Mouse (Mus musculus) E14TG2a.4 (cell line): Measurements from ENCODE around the gene Zfyve26.

ENCODE experiments used
- CTCF ChIP-seq: conservative IDR thresholded peaks from 2 replicates; pipeline ENCODE4 v1.5.1; 2014; ENCODE audit warnings: low read length
- NANOG ChIP-seq: IDR thresholded peaks from 2 replicates; pipeline ENCODE4 v1.6.1; 2014; ENCODE audit warnings: borderline replicate concordance, low read length, mixed read lengths
- POU5F1 ChIP-seq: IDR thresholded peaks from 2 replicates; pipeline ENCODE4 v1.6.1; 2014; ENCODE audit warnings: low read length, borderline replicate concordance

DNA sequence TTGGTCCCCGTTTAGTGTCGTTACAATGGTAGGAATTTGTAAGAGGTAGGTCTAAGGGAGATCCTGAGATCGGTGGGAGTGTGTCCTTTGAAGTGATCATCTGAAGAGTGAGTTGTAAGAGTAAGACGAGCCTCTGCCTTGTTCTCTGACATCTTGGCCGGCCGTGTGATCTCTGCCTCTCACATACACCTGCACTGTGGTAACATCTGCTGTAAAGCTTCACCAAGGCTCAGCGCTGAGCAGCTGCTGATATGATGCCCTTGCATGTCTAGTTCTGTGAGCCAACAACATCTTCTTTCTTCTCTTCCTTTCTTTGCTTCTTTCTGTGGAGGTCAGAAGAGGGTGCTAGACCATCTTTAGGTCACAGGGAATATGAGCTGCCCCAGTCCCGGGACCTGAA is 42.7 kb upstream of the Zfyve26 start:
- TF ChIP-seq CTCF (no peak), POU5F1 (no peak), NANOG (no peak)
